Comparison of ENCODE assay signal across 19 mouse cellular contexts in the genomic region with DNA sequence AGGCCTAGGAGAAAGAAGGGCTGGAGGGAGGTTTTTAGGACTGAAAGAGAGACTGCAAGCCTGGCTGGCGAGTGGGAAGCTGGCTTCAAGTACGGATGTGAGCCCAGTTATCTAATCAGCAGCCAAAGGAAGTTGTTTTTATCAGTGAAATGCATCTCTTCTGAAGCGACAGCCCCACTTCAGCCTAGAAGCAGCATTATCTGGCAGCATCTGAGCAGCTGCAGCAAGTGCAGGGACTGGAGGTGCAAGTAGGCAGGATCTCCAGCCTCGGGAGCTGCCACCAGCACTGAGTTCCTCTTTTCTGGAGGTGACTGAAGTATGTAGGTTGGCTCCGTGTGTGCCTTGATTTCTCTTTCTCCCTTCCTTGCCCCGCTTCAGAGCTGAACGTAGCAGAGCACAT. TPM values are rescaled to one million over a fixed set of nuclear protein-coding genes. Genes with fewer than 3 reads are reported as not detected.
A peak's percentile ranks its signal among the peaks of the same experiment; 100 is the strongest.
DNase-seq lines count a peak whose midpoint lies in the region; ATAC-seq and TF ChIP-seq lines count a peak whose summit lies in the region.
"Had no signal": no experiment of that assay in that cellular context is flagged by ENCODE, and none has a peak within 500 bp of the region (broad histone marks: within the 10 kb centered on the region; RNA-seq: fewer than 3 reads in every experiment).

No protein-coding gene starts in this region.

- peaks cover 37% of the 10 kb centered on the region for H3K36me3 ChIP-seq in spleen, adult 2 months (ENCODE audit: control insufficient read depth, insufficient read depth, low read length)
- H3K36me3 ChIP-seq: heart, embryonic 13.5 days; hindbrain, embryonic 10.5 days; limb, embryonic 12.5 days; midbrain, embryonic 15.5 days; neural tube, embryonic 12.5 days had no signal

- TF ChIP-seq POLR2A in spleen, adult 2 months (IDR thresholded peaks at IDR 0.05; ENCODE audit: low read depth, low read length) = no peak
- no peak for TF ChIP-seq POLR2A in lung, adult 2 months (IDR thresholded peaks at IDR 0.05; ENCODE audit: borderline replicate concordance, extremely low read depth, low read depth, low read length)

- peak; percentile 63 for ATAC-seq in common myeloid progenitor, adult 5-6 weeks (replicated peaks; ENCODE audit: low read depth, poor library complexity, severe bottlenecking)
- peak; percentile 30 for ATAC-seq in megakaryocyte-erythroid progenitor cell, adult 5-6 weeks (replicated peaks; ENCODE audit: low FRiP score, low TSS enrichment, poor library complexity, severe bottlenecking)
- ATAC-seq: forebrain, postnatal 0 days; intestine, postnatal 0 days; midbrain, embryonic 15.5 days had no signal

- no peaks in the 10 kb centered on the region for H3K27me3 ChIP-seq in spleen, adult 2 months (ENCODE audit: control insufficient read depth, insufficient read depth, low read length)
- H3K27me3 ChIP-seq: limb, embryonic 12.5 days; midbrain, embryonic 15.5 days; neural tube, embryonic 12.5 days had no signal

- H3K27ac ChIP-seq in spleen, adult 2 months (ENCODE audit: insufficient read depth, low read length) = peak overlapping the region; percentile 27
- H3K27ac ChIP-seq: heart, embryonic 13.5 days; hindbrain, embryonic 10.5 days; limb, embryonic 12.5 days; midbrain, embryonic 15.5 days; neural tube, embryonic 12.5 days had no signal

- peaks cover 35% of the 10 kb centered on the region for H3K4me1 ChIP-seq in spleen, adult 2 months (ENCODE audit: control insufficient read depth, insufficient read depth, insufficient read length)
- H3K4me1 ChIP-seq in lung, adult 2 months (ENCODE audit: control insufficient read depth, insufficient read depth, low read length) = peaks cover 4% of the 10 kb centered on the region; the same call in 1 of the 2 replicates
- H3K4me1 ChIP-seq: hindbrain, embryonic 10.5 days; limb, embryonic 12.5 days; midbrain, embryonic 15.5 days; neural tube, embryonic 12.5 days had no signal

- 29% methylated on average over 7 of the region's 7 CpGs for WGBS in spleen, adult 2 months
- 42% methylated on average over 7 of the region's 7 CpGs for WGBS in lung, adult 2 months

- no peak overlapping the region for H3K4me3 ChIP-seq in spleen, adult 2 months (ENCODE audit: extremely low read depth, insufficient read depth, insufficient read length)
- no peak overlapping the region for H3K4me3 ChIP-seq in lung, adult 2 months (replicated peaks; ENCODE audit: extremely low read depth, low read depth, low read length)
- H3K4me3 ChIP-seq: heart, embryonic 13.5 days; hindbrain, embryonic 10.5 days; limb, embryonic 12.5 days; midbrain, embryonic 15.5 days; neural tube, embryonic 12.5 days had no signal

- TF ChIP-seq CTCF in spleen, adult 2 months (IDR thresholded peaks at IDR 0.05; ENCODE audit: extremely low read depth, insufficient read depth, insufficient read length, insufficient replicate concordance) = no peak
- no peak for TF ChIP-seq CTCF in lung, adult 2 months (IDR thresholded peaks at IDR 0.05; ENCODE audit: insufficient read depth, low read length)

- DNase-seq in spleen, adult 2 months (ENCODE audit: low read depth in 1 of 2, low spot score in 2 of 2) = no peak
- no peak for DNase-seq in spleen, adult 18-20 months
- peak; percentile 60 for DNase-seq in thymus, postnatal 4 days
- no peak for DNase-seq in lung, adult 2 months
- DNase-seq in cerebellum, adult 9-11 months = no peak
- DNase-seq in kidney, postnatal 10 days = no peak
- DNase-seq: adrenal gland, postnatal 25 days; forebrain, postnatal 0 days; gastrocnemius, postnatal 25 days; kidney, postnatal 25 days; lung, postnatal 14 days had no signal

RNA-seq across cellular contexts. Expression of a gene that starts 26.9 kb away (rescaled TPM):
- 258 and 419 TPM in 2 replicates for polyA plus RNA-seq in spleen, adult 2 months (2012; rRNA removed)
- 197 and 213 TPM in 2 replicates for total RNA-seq in common myeloid progenitor, adult 5-6 weeks (2017)
- total RNA-seq in megakaryocyte-erythroid progenitor cell, adult 5-6 weeks (2014; fragmentation: Nextera tagmentation) = 259 and 321 TPM in 2 replicates
- 239 and 294 TPM in 2 replicates for total RNA-seq in megakaryocyte-erythroid progenitor cell, adult 5-6 weeks (2017)
- 28.0 and 39.9 TPM in 2 replicates for polyA plus RNA-seq in lung, adult 2 months (2012; rRNA removed)
